8 mouse cellular contexts compared by ENCODE assay signal in genomic region chr4:154986096-154986495, GRCm38 (mm10). TPM values are rescaled to one million over a fixed set of nuclear protein-coding genes. Genes with fewer than 3 reads are reported as not detected.
A peak's percentile ranks its signal among the peaks of the same experiment; 100 is the strongest.
DNase-seq lines count a peak whose midpoint lies in the region; ATAC-seq lines count a peak whose summit lies in the region.

No protein-coding gene starts in this region.

- H3K27me3 ChIP-seq in forebrain, embryonic 10.5 days (ENCODE audit: poor library complexity, severe bottlenecking) = peaks cover 60% of the 10 kb centered on the region
- peaks cover 20% of the 10 kb centered on the region for H3K27me3 ChIP-seq in heart, embryonic 14.5 days (ENCODE audit: control insufficient read depth, insufficient read depth, low read length)
- H3K27me3 ChIP-seq in liver, embryonic 12.5 days (replicated peaks) = peaks cover 48% of the 10 kb centered on the region
- H3K27me3 ChIP-seq in neural tube, embryonic 14.5 days (ENCODE audit: control insufficient read depth, insufficient read depth, low read length) = 0 out of 2 replicates have a peak, but pooled peaks cover 4% of the 10 kb centered on the region

- WGBS in forebrain, embryonic 10.5 days = 22% methylated on average over 17 of the region's 17 CpGs
- WGBS in heart, embryonic 14.5 days = 18% methylated on average over 16 of the region's 17 CpGs
- WGBS in liver, embryonic 12.5 days (ENCODE audit: insufficient replicate concordance) = 17% methylated on average over 17 of the region's 17 CpGs
- 24% methylated on average over 17 of the region's 17 CpGs for WGBS in neural tube, embryonic 14.5 days

- peaks cover 12% of the 10 kb centered on the region for H3K36me3 ChIP-seq in forebrain, embryonic 10.5 days (replicated peaks)
- H3K36me3 ChIP-seq in heart, embryonic 14.5 days (ENCODE audit: control insufficient read depth, insufficient read depth, low read length) = peaks cover 4% of the 10 kb centered on the region
- H3K36me3 ChIP-seq in liver, embryonic 12.5 days = peaks cover 10% of the 10 kb centered on the region
- peaks cover 3% of the 10 kb centered on the region; the same call in 1 of the 2 replicates for H3K36me3 ChIP-seq in neural tube, embryonic 14.5 days (ENCODE audit: control insufficient read depth, insufficient read depth, low read length)

- peak overlapping the region; percentile 80 for H3K27ac ChIP-seq in forebrain, embryonic 10.5 days
- no peak overlapping the region for H3K27ac ChIP-seq in heart, embryonic 14.5 days (replicated peaks in 1 of 2; ENCODE audit: control insufficient read depth in 1 of 2, insufficient read depth in 1 of 2, low read depth in 2 of 2, low read length in 2 of 2)
- no peak overlapping the region for H3K27ac ChIP-seq in liver, embryonic 12.5 days
- H3K27ac ChIP-seq in neural tube, embryonic 14.5 days (ENCODE audit: low read depth, low read length) = no peak overlapping the region; the same call in 1 of the 2 replicates

- peaks cover 45% of the 10 kb centered on the region for H3K4me1 ChIP-seq in forebrain, embryonic 10.5 days
- H3K4me1 ChIP-seq in heart, embryonic 14.5 days (ENCODE audit: control insufficient read depth in 2 of 2, insufficient read depth in 2 of 2, low read length in 2 of 2) = peaks cover 3 to 6% of the 10 kb centered on the region in 2 experiments; a peak in 2 of 4 replicates
- H3K4me1 ChIP-seq in liver, embryonic 12.5 days = peaks cover 34% of the 10 kb centered on the region
- H3K4me1 ChIP-seq in neural tube, embryonic 14.5 days (ENCODE audit: control insufficient read depth, insufficient read depth, low read length) = peaks cover 4% of the 10 kb centered on the region; the same call in 1 of the 2 replicates

- H3K9me3 ChIP-seq in forebrain, embryonic 10.5 days = no peaks in the 10 kb centered on the region
- no peaks in the 10 kb centered on the region for H3K9me3 ChIP-seq in heart, embryonic 14.5 days (ENCODE audit: control insufficient read depth, low read length)
- no peaks in the 10 kb centered on the region for H3K9me3 ChIP-seq in liver, embryonic 12.5 days (replicated peaks)
- no peaks in the 10 kb centered on the region for H3K9me3 ChIP-seq in neural tube, embryonic 14.5 days (ENCODE audit: control insufficient read depth, low read length)

- ATAC-seq in heart, embryonic 14.5 days (ENCODE audit: insufficient number of reproducible peaks, insufficient read depth, low FRiP score, low read depth) = no peak
- ATAC-seq in liver, embryonic 12.5 days = peak; percentile 17; the same call in 1 of the 2 replicates
- peak; percentile 8; the same call in 1 of the 2 replicates for ATAC-seq in neural tube, embryonic 14.5 days (ENCODE audit: low read depth)

- H3K4me3 ChIP-seq in forebrain, embryonic 10.5 days = peak overlapping the region; percentile 28
- no peak overlapping the region for H3K4me3 ChIP-seq in heart, embryonic 14.5 days (ENCODE audit: control insufficient read depth in 1 of 2, insufficient read depth in 1 of 2, low read depth in 1 of 2, low read length in 2 of 2)
- H3K4me3 ChIP-seq in liver, embryonic 12.5 days = no peak overlapping the region
- no peak overlapping the region for H3K4me3 ChIP-seq in neural tube, embryonic 14.5 days (ENCODE audit: low read depth, low read length)

- peak; percentile 80 for DNase-seq in B cell, adult 2 months
- DNase-seq in adrenal gland, postnatal 4 days (ENCODE audit: low spot score in 2 of 2) = peak; percentile 57 to 76
- DNase-seq in forebrain, embryonic 10.5 days (ENCODE audit: extremely low spot score, low spot score) = peak; percentile 68
- peak; percentile 88 for DNase-seq in kidney, postnatal 10 days
- DNase-seq in testis, postnatal 10 days (ENCODE audit: low spot score) = peak; percentile 95

- H3K4me2 ChIP-seq in heart, embryonic 14.5 days (ENCODE audit: low read length) = peak overlapping the region; percentile 16
- peak overlapping the region; percentile 32 for H3K4me2 ChIP-seq in liver, embryonic 12.5 days
- H3K4me2 ChIP-seq in neural tube, embryonic 14.5 days (ENCODE audit: low read depth, low read length) = no peak overlapping the region

- H3K9ac ChIP-seq in heart, embryonic 14.5 days (ENCODE audit: low read length) = peak overlapping the region; percentile 4; the same call in 1 of the 2 replicates
- peak overlapping the region; percentile 28; the same call in 1 of the 2 replicates for H3K9ac ChIP-seq in liver, embryonic 12.5 days
- H3K9ac ChIP-seq in neural tube, embryonic 14.5 days (replicated peaks; ENCODE audit: low read depth, low read length) = 0 out of 2 replicates have a peak overlapping the region, but pooled peaks have one; percentile 2

RNA-seq across cellular contexts. Expression of gene Pank4, which starts 22.2 kb away (rescaled TPM):
- total RNA-seq in adrenal gland, postnatal 4 days (2021) = 10 to 100 TPM; 32.4 to 39.2 TPM
- 46.8 and 51.8 TPM in 2 replicates for polyA plus RNA-seq in forebrain, embryonic 10.5 days (2016; fragmentation: Nextera tagmentation; extraction: Ambion mirVana)
- 41.4 and 42.1 TPM in 2 replicates for polyA plus RNA-seq in heart, embryonic 14.5 days (2014; fragmentation: Nextera tagmentation; extraction: Ambion mirVana)
- 33.4 and 34.0 TPM in 2 replicates for polyA plus RNA-seq in liver, embryonic 12.5 days (2016; fragmentation: Nextera tagmentation; extraction: Ambion mirVana)
- 36.1 and 37.3 TPM in 2 replicates for polyA plus RNA-seq in neural tube, embryonic 14.5 days (2014; fragmentation: Nextera tagmentation; extraction: Ambion mirVana)

RNA-seq across cellular contexts. Expression of gene Hes5, which starts 25.4 kb away (rescaled TPM):
- 1 to 10 TPM in 1 of 2 experiments, under 1 TPM in 1; 0.96 to 2.2 TPM for total RNA-seq in adrenal gland, postnatal 4 days (2021)
- 272 and 295 TPM in 2 replicates for polyA plus RNA-seq in forebrain, embryonic 10.5 days (2016; fragmentation: Nextera tagmentation; extraction: Ambion mirVana)
- 0.24 and 0.47 TPM in 2 replicates for polyA plus RNA-seq in heart, embryonic 14.5 days (2014; fragmentation: Nextera tagmentation; extraction: Ambion mirVana)
- 0.12 TPM in 1 of 2 replicates, not detected in the other for polyA plus RNA-seq in liver, embryonic 12.5 days (2016; fragmentation: Nextera tagmentation; extraction: Ambion mirVana)
- polyA plus RNA-seq in neural tube, embryonic 14.5 days (2014; fragmentation: Nextera tagmentation; extraction: Ambion mirVana) = 40.9 and 60.1 TPM in 2 replicates

RNA-seq across cellular contexts. Expression of gene Tnfrsf14, which starts 57.7 kb away (rescaled TPM):
- total RNA-seq in adrenal gland, postnatal 4 days (2021) = 10 to 100 TPM; 10.6 to 13.2 TPM
- 0.68 and 0.93 TPM in 2 replicates for polyA plus RNA-seq in forebrain, embryonic 10.5 days (2016; fragmentation: Nextera tagmentation; extraction: Ambion mirVana)
- 0.46 and 1.2 TPM in 2 replicates for polyA plus RNA-seq in heart, embryonic 14.5 days (2014; fragmentation: Nextera tagmentation; extraction: Ambion mirVana)
- polyA plus RNA-seq in liver, embryonic 12.5 days (2016; fragmentation: Nextera tagmentation; extraction: Ambion mirVana) = 62.9 and 65.0 TPM in 2 replicates
- not detected in 2 replicates for polyA plus RNA-seq in neural tube, embryonic 14.5 days (2014; fragmentation: Nextera tagmentation; extraction: Ambion mirVana)

Comparison
In these comparisons a context has a peak if more than half of its experiments do, and no peak if none do; other contexts are left out.
1. RNA of gene Hes5, which starts 25.4 kb away (polyA plus RNA-seq): 272 to 295 TPM in forebrain, embryonic 10.5 days and 40.9 to 60.1 TPM in neural tube, embryonic 14.5 days; 0.24 to 0.47 TPM in heart, embryonic 14.5 days and 0.12 TPM in liver, embryonic 12.5 days; every median in the first group is over 10 times any median in the second.
2. RNA of gene Tnfrsf14, which starts 57.7 kb away (polyA plus RNA-seq): 62.9 to 65.0 TPM in liver, embryonic 12.5 days; 0.68 to 0.93 TPM in forebrain, embryonic 10.5 days, 0.46 to 1.2 TPM in heart, embryonic 14.5 days and not detected in neural tube, embryonic 14.5 days; every median in the first group is over 10 times any median in the second.
3. Peak in every context shown above with its lines, with median percentiles within 50 percentile points of each other: DNase-seq and H3K9ac ChIP-seq.